9 mouse cellular contexts compared by ENCODE assay signal in genomic region chr4:46657116-46657515, GRCm38 (mm10). TPM values are rescaled to one million over a fixed set of nuclear protein-coding genes. Genes with fewer than 3 reads are reported as not detected.
DNase-seq lines count a peak whose midpoint lies in the region; ATAC-seq lines count a peak whose summit lies in the region.
"Had no signal": no experiment of that assay in that cellular context is flagged by ENCODE, and none has a peak within 500 bp of the region (broad histone marks: within the 10 kb centered on the region; RNA-seq: fewer than 3 reads in every experiment).

No protein-coding gene starts in this region.

- no peaks in the 10 kb centered on the region for H3K4me1 ChIP-seq in midbrain, embryonic 11.5 days (ENCODE audit: control insufficient read depth, insufficient read depth, low read length)
- no peaks in the 10 kb centered on the region for H3K4me1 ChIP-seq in midbrain, embryonic 13.5 days (replicated peaks)
- H3K4me1 ChIP-seq in limb, embryonic 11.5 days (ENCODE audit: control insufficient read depth, insufficient read depth, low read length) = no peaks in the 10 kb centered on the region
- H3K4me1 ChIP-seq: neural tube, embryonic 13.5 days had no signal

- WGBS in midbrain, embryonic 11.5 days = 11% methylated on average over 5 of the region's 5 CpGs
- 13% methylated on average over 5 of the region's 5 CpGs for WGBS in midbrain, embryonic 13.5 days
- WGBS in limb, embryonic 11.5 days = 10% methylated on average over 5 of the region's 5 CpGs

- H3K27ac ChIP-seq in midbrain, embryonic 11.5 days (ENCODE audit: low read depth, low read length) = no peak overlapping the region
- H3K27ac ChIP-seq in midbrain, embryonic 13.5 days = no peak overlapping the region
- no peak overlapping the region for H3K27ac ChIP-seq in limb, embryonic 11.5 days (replicated peaks; ENCODE audit: low read depth, low read length)
- H3K27ac ChIP-seq: neural tube, embryonic 13.5 days had no signal

- H3K9ac ChIP-seq in midbrain, embryonic 11.5 days (ENCODE audit: low read length) = no peak overlapping the region
- H3K9ac ChIP-seq in midbrain, embryonic 13.5 days (replicated peaks) = no peak overlapping the region
- no peak overlapping the region for H3K9ac ChIP-seq in limb, embryonic 11.5 days (ENCODE audit: low read length)
- H3K9ac ChIP-seq: neural tube, embryonic 13.5 days had no signal

- no peak for ATAC-seq in midbrain, embryonic 11.5 days (ENCODE audit: low FRiP score)
- no peak for ATAC-seq in midbrain, embryonic 13.5 days
- no peak for ATAC-seq in limb, embryonic 11.5 days (ENCODE audit: insufficient number of reproducible peaks, low FRiP score, low TSS enrichment, low read depth)

- no peak overlapping the region for H3K4me3 ChIP-seq in midbrain, embryonic 11.5 days (ENCODE audit: low read depth, low read length)
- no peak overlapping the region for H3K4me3 ChIP-seq in midbrain, embryonic 13.5 days (replicated peaks)
- H3K4me3 ChIP-seq in limb, embryonic 11.5 days (ENCODE audit: low read depth, low read length) = no peak overlapping the region
- H3K4me3 ChIP-seq: neural tube, embryonic 13.5 days had no signal

- no peaks in the 10 kb centered on the region for H3K36me3 ChIP-seq in midbrain, embryonic 11.5 days (ENCODE audit: control insufficient read depth, insufficient read depth, low read length)
- no peaks in the 10 kb centered on the region for H3K36me3 ChIP-seq in midbrain, embryonic 13.5 days
- H3K36me3 ChIP-seq in limb, embryonic 11.5 days (ENCODE audit: control insufficient read depth, insufficient read depth, low read length) = no peaks in the 10 kb centered on the region
- H3K36me3 ChIP-seq: neural tube, embryonic 13.5 days had no signal

- no peak overlapping the region for H3K4me2 ChIP-seq in midbrain, embryonic 11.5 days
- no peak overlapping the region for H3K4me2 ChIP-seq in midbrain, embryonic 13.5 days (replicated peaks)
- H3K4me2 ChIP-seq in limb, embryonic 11.5 days (ENCODE audit: low read depth, severe bottlenecking) = no peak overlapping the region
- H3K4me2 ChIP-seq: neural tube, embryonic 13.5 days had no signal

- H3K27me3 ChIP-seq in midbrain, embryonic 11.5 days (ENCODE audit: control insufficient read depth, insufficient read depth, low read length) = no peaks in the 10 kb centered on the region
- H3K27me3 ChIP-seq in midbrain, embryonic 13.5 days = peaks cover 21% of the 10 kb centered on the region
- H3K27me3 ChIP-seq in limb, embryonic 11.5 days (ENCODE audit: control insufficient read depth, insufficient read depth, low read length) = no peaks in the 10 kb centered on the region

- no peaks in the 10 kb centered on the region for H3K9me3 ChIP-seq in midbrain, embryonic 11.5 days (ENCODE audit: control insufficient read depth, low read length)
- H3K9me3 ChIP-seq in midbrain, embryonic 13.5 days = no peaks in the 10 kb centered on the region
- H3K9me3 ChIP-seq in limb, embryonic 11.5 days (ENCODE audit: control insufficient read depth, low read length) = no peaks in the 10 kb centered on the region
- H3K9me3 ChIP-seq: neural tube, embryonic 13.5 days had no signal

- peak; percentile 99 for DNase-seq in midbrain, embryonic 11.5 days (ENCODE audit: low spot score, missing footprints)
- DNase-seq in ZHBTc4 (ENCODE audit: low read depth, low spot score) = peak; percentile 86
- DNase-seq in cerebellum, postnatal 14 days = peak; percentile 91 to 94
- peak; percentile 84 for DNase-seq in heart, postnatal 4 days
- DNase-seq in limb, embryonic 11.5 days (ENCODE audit: low spot score) = peak; percentile 87
- DNase-seq in retina, adult 2 months (ENCODE audit: low read depth, low spot score) = peak; percentile 37
- DNase-seq in urinary bladder, postnatal 14 days (ENCODE audit: low spot score) = peak; percentile 81

RNA-seq across cellular contexts. Expression of gene Tbc1d2, which starts 7.1 kb away (rescaled TPM):
- polyA plus RNA-seq in midbrain, embryonic 11.5 days (2014; fragmentation: Nextera tagmentation; extraction: Ambion mirVana) = 0.43 and 0.60 TPM in 2 replicates
- 0.54 and 0.55 TPM in 2 replicates for polyA plus RNA-seq in midbrain, embryonic 13.5 days (2015; fragmentation: Nextera tagmentation; extraction: Ambion mirVana)
- total RNA-seq in heart, postnatal 4 days (2021) = 1 to 10 TPM; 2.9 to 3.5 TPM
- 0.96 and 1.7 TPM in 2 replicates for polyA plus RNA-seq in limb, embryonic 11.5 days (2014; fragmentation: Nextera tagmentation; extraction: Ambion mirVana)

RNA-seq across cellular contexts. Expression of gene Coro2a, which starts 55.1 kb away (rescaled TPM):
- polyA plus RNA-seq in midbrain, embryonic 11.5 days (2014; fragmentation: Nextera tagmentation; extraction: Ambion mirVana) = 2.2 TPM in 2 replicates
- polyA plus RNA-seq in midbrain, embryonic 13.5 days (2015; fragmentation: Nextera tagmentation; extraction: Ambion mirVana) = 2.5 and 3.9 TPM in 2 replicates
- total RNA-seq in heart, postnatal 4 days (2021) = under 1 TPM; 0.25 to 0.48 TPM
- polyA plus RNA-seq in limb, embryonic 11.5 days (2014; fragmentation: Nextera tagmentation; extraction: Ambion mirVana) = 1.7 and 2.7 TPM in 2 replicates

Comparison
In these comparisons a context has a peak if more than half of its experiments do, and no peak if none do; other contexts are left out.
1. DNase-seq: peak in every context shown above with its lines; median percentile 99 in midbrain, embryonic 11.5 days; 92 in cerebellum, postnatal 14 days; 87 in limb, embryonic 11.5 days; 86 in ZHBTc4; 84 in heart, postnatal 4 days; 81 in urinary bladder, postnatal 14 days; 37 in retina, adult 2 months.